Mouse (Mus musculus): ENCODE results near the gene Tnk2. TPM values are rescaled to one million over a fixed set of nuclear protein-coding genes. Genes with fewer than 3 reads are reported as not detected.

The Tnk2 gene
- total RNA-seq, 1 experiment from 2014 or later, result 48.5 TPM

DNA sequence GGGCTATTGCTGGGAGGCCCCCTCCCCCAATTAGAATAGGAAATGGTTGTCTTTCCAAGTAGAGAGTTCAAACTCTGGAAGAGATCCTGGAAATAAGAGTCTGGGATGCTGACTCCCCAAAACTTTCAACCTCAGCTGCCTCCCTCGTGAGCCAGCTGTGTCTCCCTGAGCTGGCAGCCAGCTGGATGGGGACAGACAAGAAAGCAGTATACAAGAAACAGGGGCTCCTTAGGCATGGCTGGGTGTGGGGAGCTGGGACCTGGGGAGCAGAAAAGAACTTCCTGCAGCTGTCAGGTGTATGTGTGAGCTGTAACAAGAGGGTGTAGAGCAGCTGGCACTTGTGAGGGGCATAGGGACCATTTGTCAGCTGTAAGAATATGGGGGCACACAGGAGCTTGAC is 16.4 kb downstream of the Tnk2 start:
- DNase-seq, result no peak

DNA sequence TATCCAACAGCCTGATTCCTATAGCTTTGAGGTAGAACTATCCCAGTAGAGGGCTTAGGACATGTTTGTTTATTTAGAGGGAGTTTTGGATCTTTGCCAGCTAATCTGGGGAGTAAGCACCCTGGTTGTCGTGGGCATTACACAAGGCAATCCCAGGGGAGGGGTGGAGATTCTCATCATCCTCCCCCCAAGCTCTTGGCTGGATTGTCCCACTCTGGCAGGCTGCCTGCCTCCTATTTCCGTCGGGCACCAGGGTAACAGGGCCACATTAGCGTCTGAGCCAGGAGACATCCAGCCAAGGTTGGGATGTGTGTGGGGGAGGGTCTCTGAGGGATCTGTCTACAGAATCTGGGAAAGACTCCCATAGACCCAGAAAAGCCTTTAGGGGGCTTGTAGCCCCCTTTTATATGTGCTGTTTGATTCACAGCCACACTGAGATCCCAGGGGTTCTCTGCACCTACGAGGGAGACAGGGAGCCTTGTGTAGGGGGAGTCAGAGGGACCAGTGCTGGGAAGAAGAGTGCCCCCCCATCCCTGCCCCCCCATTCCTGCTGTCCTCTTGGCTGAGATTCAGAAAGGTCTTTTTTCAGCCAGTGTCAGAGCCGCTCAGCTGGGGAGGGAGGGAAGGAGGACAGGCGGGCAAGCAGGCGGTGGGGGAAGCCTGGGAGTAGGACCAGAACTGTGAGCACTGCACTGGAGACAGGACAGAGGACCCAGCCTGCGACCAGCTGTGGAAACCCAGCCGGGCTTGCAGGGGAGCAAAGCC is 17.1 kb downstream of the Tnk2 start:
- DNase-seq, result peak; percentile 84

DNA sequence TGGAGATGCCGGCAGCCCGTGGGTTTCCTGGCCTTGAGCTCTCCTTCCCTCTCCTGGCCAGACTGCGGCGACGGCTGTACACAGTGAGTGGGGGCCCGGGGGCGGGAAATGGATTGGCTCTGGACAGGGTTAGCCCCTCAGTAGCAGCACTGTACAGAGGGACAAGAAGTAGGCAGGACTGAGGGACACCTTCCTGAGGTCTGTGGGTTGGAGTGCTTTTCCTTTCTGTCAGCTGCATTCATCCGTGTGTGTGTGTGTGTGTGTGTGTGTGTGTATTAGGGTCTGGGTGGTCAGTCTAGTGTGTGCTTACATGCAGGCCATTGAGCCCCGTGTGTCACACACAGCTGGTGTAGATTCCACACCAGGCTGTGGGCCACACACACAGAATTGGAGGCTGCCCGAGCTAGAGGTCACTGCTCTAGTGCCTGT is 17.8 kb downstream of the Tnk2 start:
- peak; percentile 54 for DNase-seq

DNA sequence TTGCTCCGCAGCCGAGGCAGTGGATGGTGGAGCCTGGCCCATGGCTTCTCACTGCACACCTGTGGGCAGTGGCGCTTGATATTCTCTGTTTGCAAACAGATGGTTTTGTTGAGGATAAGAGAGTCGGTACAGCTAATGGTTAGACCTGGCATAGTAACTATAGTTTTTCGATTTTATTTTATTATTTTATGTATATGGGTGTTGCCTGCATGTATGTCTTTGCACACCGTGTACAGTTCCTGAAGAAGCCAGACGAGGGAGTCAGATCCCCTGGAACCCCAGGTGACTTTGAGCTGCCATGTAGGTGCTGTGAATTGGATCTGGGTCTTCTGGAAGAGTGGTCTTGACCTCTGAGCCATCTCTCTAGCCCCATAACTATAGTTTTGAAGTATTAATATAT is 18.7 kb downstream of the Tnk2 start:
- DNase-seq, result no peak

DNA sequence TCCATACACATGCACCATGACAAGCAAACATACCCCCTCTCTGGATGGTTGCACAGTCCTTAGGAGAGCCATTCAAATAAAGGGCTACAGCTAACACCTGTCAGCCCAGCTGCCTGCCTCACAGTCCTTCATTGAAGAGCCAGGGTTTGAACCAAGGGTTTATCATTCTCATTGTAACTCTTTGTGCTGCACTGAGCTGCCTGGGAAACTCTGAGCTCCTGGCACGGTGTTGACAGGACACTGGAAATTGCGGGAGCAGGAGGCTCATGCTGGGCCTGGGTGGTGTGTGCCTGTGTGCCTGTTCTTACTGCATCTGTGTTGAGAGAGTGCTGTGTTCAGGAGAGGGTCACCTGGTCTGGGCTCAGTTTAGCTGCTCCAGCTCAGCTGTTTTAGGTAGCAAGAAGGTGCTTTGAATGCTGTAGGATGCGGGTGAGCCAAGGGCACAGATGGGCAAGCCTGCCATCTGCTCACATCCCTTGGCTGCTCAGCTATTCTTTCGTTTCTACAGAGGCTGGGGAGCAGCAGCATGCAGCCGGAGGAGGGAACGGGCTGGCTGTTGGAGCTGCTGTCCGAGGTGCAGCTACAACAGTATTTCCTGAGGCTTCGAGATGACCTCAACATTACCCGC is 19.7 kb downstream of the Tnk2 start:
- no peak for DNase-seq

DNA sequence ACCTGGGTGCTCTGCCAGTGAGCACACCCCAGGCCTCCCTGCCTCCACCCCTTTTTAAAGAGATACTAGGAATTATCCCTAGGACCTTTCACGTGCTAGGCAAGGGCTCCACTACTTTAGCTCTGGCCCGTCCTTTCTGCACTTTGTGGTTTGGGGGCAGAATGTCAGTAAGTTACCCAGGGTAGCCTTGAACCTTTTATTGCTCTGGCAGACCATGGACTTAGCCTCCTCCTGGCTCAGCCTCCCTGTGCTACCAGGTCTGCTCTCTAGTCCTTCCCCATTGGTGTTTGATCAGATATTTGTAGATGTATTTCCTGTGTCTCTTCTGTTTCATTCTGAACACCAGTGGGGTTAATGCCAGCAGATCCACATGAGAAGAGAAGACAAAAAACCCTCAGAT is 20.5 kb downstream of the Tnk2 start:
- no peak for DNase-seq

DNA sequence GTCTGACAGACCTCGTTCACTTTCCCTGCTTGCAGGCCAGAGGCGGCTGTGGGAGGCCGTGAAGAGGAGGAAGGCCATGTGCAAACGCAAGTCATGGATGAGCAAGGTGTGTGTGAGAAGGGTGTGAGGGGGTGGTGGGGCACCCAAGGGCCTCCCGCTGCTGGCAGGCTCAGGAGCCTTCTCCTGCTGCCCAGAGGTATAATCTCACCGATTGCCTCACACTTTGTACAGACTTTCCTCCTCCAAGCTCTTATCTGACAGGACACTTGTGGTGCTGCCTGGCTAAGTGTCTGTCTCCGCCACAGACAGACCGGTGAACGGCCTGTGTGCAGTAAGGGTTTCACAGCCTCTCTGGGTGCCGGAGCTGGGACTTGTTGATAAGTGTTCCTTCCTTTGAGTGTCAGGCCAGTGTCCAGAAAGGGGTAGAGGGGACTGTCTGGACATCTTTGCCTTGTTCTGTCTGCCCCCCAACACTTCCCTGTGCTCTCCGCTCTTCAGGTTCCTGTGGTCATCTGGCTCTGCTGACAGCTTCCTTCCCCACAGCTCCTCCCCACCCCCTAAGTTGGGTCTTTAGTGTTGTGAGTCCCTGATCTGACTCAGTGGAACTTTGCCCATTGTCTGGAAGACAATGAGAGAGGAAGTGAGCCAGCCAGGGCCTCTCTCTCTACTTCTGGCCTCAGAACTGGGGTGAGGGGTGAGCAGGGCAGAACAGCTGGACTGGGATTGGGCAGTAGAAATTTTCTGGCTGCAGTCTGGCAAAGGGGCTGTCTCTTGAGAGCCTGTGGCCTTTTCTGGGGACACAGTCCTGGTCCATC is 22.4 kb downstream of the Tnk2 start:
- peak; percentile 67 for DNase-seq

DNA sequence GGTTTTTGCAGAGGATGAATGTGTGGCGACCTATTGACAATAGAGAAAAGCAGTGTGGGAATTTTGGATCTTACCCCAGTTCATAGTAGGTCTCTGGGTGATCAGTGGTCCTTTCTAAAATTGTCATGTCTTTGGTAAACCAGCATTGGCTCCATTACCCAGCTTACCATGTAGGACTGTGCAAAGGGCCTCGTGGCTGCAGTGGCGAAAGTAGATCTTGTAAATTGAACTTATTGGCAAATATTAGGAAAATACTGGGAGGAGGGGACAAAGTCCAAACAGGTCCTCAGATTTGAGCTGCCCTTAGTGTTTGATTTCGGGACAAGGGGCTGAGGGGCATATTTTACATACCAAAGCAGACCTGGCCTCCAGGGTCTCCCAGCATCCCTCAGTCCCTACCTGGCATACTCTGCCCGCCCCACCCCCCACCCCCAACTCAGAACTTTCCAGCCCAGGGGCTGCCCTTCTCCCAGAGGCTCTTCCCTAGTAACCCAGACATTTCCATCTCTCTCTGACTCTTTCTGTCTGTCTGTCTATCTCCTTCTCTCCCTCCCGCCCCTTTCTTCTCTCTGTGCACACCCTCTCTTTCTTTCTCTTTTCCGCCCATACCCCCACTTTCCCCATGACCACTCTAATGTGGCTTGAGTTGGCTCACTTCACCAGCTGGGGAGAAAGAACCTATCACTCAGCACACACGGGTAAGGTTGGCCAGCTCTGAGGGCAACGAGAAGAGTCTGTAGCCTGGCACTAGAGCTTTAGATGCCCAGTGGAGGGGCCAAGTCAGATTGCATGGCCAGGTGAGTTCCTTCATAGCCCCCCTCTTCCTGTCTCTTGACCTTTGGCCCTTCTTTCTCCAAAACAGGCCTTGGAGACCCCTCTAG is 23.2 kb downstream of the Tnk2 start:
- DNase-seq, result no peak

DNA sequence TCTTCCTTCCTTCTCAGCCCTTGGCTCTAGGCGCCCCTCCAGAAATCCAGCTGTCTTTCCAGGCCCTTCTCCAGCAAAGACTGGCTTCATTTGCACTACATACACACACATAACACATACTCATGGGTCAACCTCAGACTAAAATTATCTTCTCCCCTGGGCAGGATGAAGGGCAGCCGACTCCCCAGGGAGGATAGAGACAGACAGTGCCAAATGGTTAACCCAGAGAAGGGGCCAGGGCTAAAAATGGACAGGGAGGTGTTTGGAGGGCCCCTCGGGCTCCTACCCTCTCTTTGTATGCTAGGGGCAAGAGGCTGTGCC is 23.8 kb downstream of the Tnk2 start:
- no peak for DNase-seq

DNA sequence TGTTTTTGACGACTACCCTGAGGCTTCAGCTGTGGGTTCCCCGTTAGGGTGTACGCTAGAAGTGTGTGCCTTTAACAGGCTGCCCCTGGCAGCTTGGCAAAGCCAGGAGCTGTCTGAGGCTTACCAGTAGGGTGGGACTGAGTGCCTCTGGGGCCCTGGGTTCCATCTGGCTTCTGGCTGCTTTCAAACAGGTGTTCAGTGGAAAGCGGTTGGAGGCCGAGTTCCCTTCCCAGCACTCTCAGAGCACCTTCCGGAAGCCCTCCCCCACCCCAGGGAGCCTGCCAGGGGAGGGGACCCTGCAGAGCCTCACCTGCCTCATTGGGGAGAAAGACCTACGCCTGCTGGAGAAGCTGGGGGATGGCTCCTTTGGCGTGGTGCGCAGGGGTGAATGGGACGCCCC is 24.4 kb downstream of the Tnk2 start:
- no peak for DNase-seq

DNA sequence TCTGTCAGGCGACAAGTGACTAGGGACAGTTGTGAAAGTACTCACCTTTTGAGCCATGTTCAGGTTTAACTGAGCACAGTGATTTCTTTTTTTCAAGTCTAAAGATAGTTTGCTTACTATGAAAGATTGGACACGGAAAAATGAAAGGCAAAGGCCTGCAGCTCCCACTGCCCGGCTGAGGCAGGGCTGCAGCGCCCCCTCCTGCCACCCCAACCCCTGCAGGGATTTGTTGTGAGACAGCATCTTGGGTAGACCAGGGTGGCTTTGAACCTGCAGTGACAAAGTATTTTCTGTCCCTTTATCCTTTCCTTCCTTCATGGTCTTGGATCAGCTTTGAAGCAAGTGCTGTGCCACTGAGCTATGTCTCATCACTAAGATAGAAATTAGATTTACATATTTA is 24.8 kb downstream of the Tnk2 start:
- DNase-seq, result peak; percentile 53

DNA sequence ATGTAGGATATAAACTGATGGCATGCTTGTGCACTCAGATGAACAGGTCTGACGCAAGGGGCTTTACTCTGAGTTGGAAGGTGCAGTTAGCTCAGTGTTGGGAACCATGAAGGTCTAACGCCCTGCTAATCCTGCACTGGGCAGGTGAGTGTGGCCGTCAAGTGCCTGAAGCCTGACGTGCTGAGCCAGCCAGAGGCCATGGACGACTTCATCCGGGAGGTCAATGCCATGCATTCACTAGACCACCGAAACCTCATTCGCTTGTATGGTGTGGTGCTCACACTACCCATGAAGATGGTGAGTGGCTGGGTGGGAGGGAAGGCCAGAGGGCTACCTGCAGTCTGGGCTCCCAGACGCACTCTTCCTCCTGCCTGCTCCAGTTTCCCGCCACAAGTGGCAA is 25.6 kb downstream of the Tnk2 start:
- no peak for DNase-seq

DNA sequence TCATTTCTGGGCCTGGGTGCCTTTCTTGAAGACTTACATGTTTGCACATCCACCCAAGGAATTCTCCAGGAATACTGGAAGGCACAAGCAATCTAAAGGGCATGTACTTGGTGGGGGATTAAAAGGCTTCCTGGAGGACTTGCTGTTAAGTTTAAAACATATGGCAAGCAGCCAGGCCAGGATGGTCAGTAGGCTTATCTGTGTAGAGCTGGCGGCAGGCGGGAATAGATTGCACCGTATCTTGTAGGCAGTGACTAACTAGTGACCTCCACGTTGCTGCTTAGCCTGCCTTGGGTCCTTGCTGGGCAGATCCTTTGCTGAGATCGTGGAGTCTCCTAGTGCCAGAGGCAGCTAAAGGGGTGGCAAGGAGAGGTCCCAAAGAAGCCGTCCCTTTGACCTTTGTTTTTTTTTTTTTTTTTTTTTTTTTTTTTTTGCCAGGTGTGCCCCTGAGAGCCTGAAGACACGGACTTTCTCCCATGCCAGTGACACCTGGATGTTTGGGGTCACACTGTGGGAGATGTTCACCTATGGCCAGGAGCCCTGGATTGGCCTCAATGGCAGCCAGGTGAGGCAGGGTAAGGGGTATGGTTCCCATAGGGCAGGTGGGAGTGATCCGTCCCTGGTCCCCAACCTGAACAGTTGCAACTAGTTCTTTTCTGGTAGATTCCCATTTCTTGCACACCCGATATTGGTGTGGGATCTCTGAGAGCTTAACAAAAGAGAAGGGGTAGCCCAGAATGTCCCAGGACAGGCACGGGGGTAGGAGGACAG is 26.9 kb downstream of the Tnk2 start:
- DNase-seq, result peak; percentile 59

DNA sequence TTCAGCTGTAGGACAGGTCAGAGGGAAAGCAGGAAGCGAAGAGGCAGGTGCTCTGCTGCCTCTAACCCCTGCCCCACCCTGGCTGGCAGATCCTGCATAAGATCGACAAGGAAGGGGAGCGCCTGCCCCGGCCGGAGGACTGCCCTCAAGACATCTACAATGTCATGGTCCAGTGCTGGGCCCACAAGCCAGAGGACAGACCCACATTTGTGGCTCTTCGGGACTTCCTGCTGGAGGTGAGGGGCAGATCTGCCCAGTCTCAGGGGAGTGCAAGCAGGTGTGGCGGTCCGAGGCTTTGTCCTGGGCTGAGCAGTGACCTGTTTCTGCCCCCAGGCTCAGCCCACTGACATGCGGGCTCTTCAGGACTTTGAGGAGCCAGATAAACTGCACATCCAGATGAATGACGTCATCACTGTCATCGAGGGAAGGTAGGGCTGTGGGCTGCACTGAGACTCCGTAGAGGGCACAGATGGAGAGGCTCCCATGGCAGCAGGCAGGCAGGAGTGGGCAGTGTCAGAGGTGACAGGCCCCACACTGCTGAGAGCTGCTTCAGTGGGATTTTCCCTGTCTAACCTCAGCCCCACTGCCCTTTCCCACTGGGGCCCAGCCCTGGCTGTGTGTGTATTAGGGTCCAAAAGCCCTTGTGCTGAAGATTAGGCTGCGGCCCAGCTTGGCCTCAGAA is 27.7 kb downstream of the Tnk2 start:
- no peak for DNase-seq

DNA sequence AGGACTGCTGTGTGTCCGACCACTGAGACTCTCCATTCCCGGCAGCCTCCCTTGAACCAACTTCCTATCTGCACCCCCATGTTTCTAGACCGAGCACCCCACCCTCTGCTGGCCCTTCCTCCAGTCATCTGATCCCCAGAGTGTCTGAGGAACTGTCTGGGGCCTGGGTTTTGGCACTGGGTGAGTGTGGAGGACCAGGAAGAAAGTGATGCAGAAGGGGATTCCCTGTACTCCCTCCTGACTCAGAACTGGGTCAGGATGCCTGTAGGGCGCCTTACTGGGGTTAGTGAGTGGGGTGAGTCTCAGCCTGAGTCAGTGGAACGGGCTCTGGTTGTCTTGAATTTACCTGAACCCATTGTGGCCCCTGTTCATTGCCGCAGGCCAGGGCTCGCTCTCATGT is 28.6 kb downstream of the Tnk2 start:
- DNase-seq, result no peak

DNA sequence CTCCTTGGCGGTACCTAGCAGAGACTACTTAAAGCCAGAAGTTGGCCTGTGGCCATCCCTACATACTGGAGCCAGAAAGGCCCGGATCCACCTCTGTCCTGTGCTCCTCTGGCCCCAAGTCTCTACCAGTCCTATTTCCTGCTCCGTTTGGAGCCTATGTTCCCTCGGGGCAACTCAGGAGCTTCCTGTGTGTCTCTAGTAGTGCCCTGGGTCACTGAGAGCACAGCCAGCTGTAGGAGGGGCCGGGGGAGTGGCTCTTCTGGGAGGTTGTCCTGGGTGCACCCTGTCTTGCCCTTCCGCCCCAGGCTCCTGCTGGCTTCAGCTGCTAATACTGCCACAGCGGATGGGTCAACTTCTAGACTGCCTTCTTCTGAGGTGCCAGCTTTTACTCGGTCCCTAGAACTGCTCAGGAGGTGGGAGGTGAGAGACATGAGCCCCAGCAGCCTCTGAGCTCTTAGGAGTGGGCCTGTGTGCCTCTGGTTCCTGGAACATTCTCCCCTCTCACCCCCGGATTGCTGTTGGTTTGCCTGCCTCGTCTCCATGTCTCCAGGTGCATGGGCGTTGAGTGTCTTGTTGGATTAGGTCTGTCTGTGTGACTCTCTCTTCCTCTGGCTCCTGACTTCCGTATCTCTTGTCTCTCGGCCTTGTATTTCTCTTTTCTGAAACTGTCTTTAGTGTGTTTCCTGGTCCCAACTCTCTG is 29.3 kb downstream of the Tnk2 start:
- DNase-seq, result peak; percentile 73

DNA sequence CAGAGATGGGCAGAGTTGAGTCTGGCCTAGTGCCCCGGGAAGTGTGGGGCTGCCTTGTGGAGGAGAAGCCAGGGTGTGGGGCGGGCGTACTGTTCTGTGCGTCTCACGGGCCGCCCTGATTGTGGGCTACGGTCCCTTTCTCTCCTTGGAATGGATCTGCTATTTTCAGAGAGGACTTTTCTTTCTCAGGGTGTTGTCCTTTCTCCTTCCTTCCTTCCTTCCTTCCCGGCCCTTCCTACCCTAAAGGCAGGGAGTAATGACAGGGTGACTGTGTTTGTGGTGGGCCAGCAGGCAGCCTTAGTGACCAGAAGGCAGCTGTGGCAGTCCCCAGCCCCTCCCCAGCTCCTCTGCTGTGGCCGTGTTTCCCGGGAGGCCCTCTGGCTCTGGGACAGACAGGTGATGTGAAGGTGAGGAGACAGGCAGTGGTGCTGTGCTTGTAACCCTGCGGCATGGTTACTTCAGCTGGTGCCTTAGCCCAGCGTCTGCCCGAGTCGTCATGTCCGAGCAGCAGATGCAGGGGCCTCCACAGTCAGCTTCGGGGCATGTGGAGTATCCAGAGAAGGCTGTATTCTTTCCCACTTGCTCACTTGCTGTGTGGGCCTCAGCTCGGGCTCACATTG is 30.6 kb downstream of the Tnk2 start:
- no peak for DNase-seq

DNA sequence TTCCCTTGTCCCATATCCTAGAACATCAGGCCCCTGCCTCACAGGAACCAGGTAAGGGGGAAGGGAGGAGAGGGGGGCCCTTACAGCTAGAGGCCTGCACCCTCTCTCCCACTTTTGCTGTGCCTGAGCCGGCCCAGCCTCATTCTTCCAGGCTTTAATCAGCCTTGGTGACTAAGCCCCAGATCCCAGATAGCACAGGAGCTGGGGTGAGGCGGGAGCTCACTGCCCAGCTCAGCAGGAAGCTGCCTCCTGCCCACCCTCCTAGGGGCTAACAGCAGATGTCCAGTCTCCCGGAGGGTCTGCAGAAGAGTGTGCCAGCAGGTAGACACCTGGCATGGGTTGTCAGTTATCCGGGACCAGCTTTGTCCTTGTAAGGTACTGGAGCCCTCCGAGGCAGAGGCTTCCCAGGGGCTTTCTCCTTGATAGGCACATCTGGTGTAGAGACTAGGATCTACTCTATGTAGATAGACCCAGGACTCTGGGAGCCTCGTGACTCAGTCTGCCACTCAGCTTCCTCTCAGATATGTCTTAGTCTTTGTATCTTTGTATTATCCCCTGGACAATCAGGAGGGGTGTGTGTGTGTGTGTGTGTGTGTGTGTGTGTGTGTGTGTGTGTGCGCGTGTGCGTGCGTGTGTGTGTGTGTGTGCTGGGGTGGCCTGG is 33.5 kb downstream of the Tnk2 start:
- DNase-seq, result no peak

DNA sequence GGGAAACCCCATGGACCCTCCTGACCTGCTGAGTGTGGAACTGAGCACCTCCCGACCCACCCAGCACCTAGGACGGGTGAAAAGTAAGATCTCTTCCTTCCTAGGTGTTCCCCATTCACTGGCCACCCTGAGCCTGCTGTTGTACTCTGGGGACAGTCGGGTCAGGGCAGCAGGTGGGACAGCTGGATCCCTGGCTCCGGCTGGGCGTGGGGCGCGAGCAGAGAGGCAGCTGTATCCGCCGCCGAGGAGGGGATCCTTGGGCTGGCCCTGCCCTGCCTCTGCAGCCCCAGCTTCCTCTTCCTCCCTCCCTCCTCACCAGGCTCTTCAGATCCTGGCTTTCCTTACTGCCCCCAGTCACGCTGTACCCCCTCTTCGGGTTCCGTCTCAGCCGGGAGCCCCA is 34.2 kb downstream of the Tnk2 start:
- DNase-seq, result no peak

All from adrenal gland, postnatal 14 days (tissue).